In genomic region chr3:137737222-137737800, GRCm38 (mm10) we compare ENCODE assay signal across 15 mouse cellular contexts.
DNase-seq lines count a peak whose midpoint lies in the region; ATAC-seq and TF ChIP-seq lines count a peak whose summit lies in the region.
"Had no signal": no experiment of that assay in that cellular context is flagged by ENCODE, and none has a peak within 500 bp of the region (broad histone marks: within the 10 kb centered on the region; RNA-seq: fewer than 3 reads in every experiment).

No protein-coding gene starts in this region.

- no peak overlapping the region for H3K9ac ChIP-seq in forebrain, postnatal 0 days
- no peak overlapping the region for H3K9ac ChIP-seq in midbrain, embryonic 14.5 days (replicated peaks; ENCODE audit: low read length)
- no peak overlapping the region for H3K9ac ChIP-seq in liver, postnatal 0 days (replicated peaks)

- TF ChIP-seq EP300 in liver, postnatal 0 days (IDR thresholded peaks at IDR 0.05; ENCODE audit: low read depth), result no peak

- no peak overlapping the region for H3K27ac ChIP-seq in forebrain, postnatal 0 days (ENCODE audit: low read depth, low read length)
- no peak overlapping the region; the same call in 1 of the 2 replicates for H3K27ac ChIP-seq in midbrain, embryonic 14.5 days (replicated peaks; ENCODE audit: low read depth, low read length)
- H3K27ac ChIP-seq in liver, postnatal 0 days (ENCODE audit: low read depth), result no peak overlapping the region
- H3K27ac ChIP-seq: stomach, postnatal 0 days had no signal

- H3K27me3 ChIP-seq in forebrain, postnatal 0 days (ENCODE audit: insufficient read depth, low read length), result no peaks in the 10 kb centered on the region
- no peaks in the 10 kb centered on the region for H3K27me3 ChIP-seq in midbrain, embryonic 14.5 days (ENCODE audit: control insufficient read depth, insufficient read depth, low read length)
- no peaks in the 10 kb centered on the region for H3K27me3 ChIP-seq in liver, postnatal 0 days (ENCODE audit: insufficient read depth, low read length)

- H3K9me3 ChIP-seq in forebrain, postnatal 0 days (ENCODE audit: low read length), result no peaks in the 10 kb centered on the region
- no peaks in the 10 kb centered on the region for H3K9me3 ChIP-seq in midbrain, embryonic 14.5 days (ENCODE audit: control insufficient read depth, low read length)
- H3K9me3 ChIP-seq in liver, postnatal 0 days (ENCODE audit: low read length), result no peaks in the 10 kb centered on the region

- H3K36me3 ChIP-seq in forebrain, postnatal 0 days (ENCODE audit: insufficient read depth), result no peaks in the 10 kb centered on the region
- H3K36me3 ChIP-seq in midbrain, embryonic 14.5 days (ENCODE audit: control insufficient read depth, insufficient read depth, low read length), result no peaks in the 10 kb centered on the region
- no peaks in the 10 kb centered on the region for H3K36me3 ChIP-seq in liver, postnatal 0 days (replicated peaks; ENCODE audit: insufficient read depth, low read length)

- 16% methylated on average over 12 of the region's 12 CpGs for WGBS in forebrain, postnatal 0 days
- 18% methylated on average over 12 of the region's 12 CpGs for WGBS in midbrain, embryonic 14.5 days
- WGBS in liver, postnatal 0 days (ENCODE audit: insufficient replicate concordance), result 72% methylated on average over 12 of the region's 12 CpGs

- H3K4me1 ChIP-seq in forebrain, postnatal 0 days (ENCODE audit: insufficient read depth), result peaks cover 6% of the 10 kb centered on the region; the same call in 1 of the 2 replicates
- H3K4me1 ChIP-seq in midbrain, embryonic 14.5 days (ENCODE audit: control insufficient read depth, insufficient read depth, low read length), result peaks cover 7% of the 10 kb centered on the region; the same call in 1 of the 2 replicates
- no peaks in the 10 kb centered on the region for H3K4me1 ChIP-seq in liver, postnatal 0 days (ENCODE audit: insufficient read depth)

- peak; percentile 26; the same call in 1 of the 2 replicates for TF ChIP-seq CTCF in forebrain, postnatal 0 days (IDR thresholded peaks at IDR 0.05; ENCODE audit: low read depth)
- TF ChIP-seq CTCF in liver, postnatal 0 days (IDR thresholded peaks at IDR 0.05; ENCODE audit: low read depth), result no peak

- H3K4me2 ChIP-seq in forebrain, postnatal 0 days (ENCODE audit: low read depth), result no peak overlapping the region
- peak overlapping the region; percentile 18 for H3K4me2 ChIP-seq in midbrain, embryonic 14.5 days (ENCODE audit: low read length)
- H3K4me2 ChIP-seq in liver, postnatal 0 days (ENCODE audit: low read depth, low read length), result no peak overlapping the region

- peak; percentile 21 for DNase-seq in embryo, embryonic 10.5 days (ENCODE audit: low spot score)
- no peak for DNase-seq in embryo, embryonic 10 days (ENCODE audit: low spot score)
- DNase-seq in R1 (ENCODE audit: low read depth, low spot score), result peak; percentile 58
- DNase-seq in forebrain, postnatal 0 days, result peak; percentile 45
- peak; percentile 69 for DNase-seq in midbrain, embryonic 14.5 days
- no peak for DNase-seq in thymus, postnatal 4 days
- DNase-seq in adipocyte (ENCODE audit: low spot score), result no peak
- DNase-seq in liver, postnatal 0 days, result no peak
- DNase-seq: adrenal gland, adult 2 months; heart, adult 18-20 months; heart, postnatal 36 days; kidney, adult 2 months; layer of hippocampus, adult 9-11 months; lung, adult 18-20 months had no signal

- H3K4me3 ChIP-seq in forebrain, postnatal 0 days (ENCODE audit: low read depth, low read length), result no peak overlapping the region
- no peak overlapping the region for H3K4me3 ChIP-seq in midbrain, embryonic 14.5 days (replicated peaks; ENCODE audit: low read depth, low read length)
- no peak overlapping the region for H3K4me3 ChIP-seq in liver, postnatal 0 days (ENCODE audit: low read depth, low read length)

- ATAC-seq in forebrain, postnatal 0 days, result peak; percentile 93; the same call in 1 of the 2 replicates
- ATAC-seq in midbrain, embryonic 14.5 days (ENCODE audit: low FRiP score, low TSS enrichment), result peak; percentile 71; the same call in 1 of the 2 replicates
- no peak for ATAC-seq in liver, postnatal 0 days

Comparison
In these comparisons a context has a peak if more than half of its experiments do, and no peak if none do; other contexts are left out.
1. DNase-seq: peak in embryo, embryonic 10.5 days (single experiment), R1 (single experiment), forebrain, postnatal 0 days (single experiment) and midbrain, embryonic 14.5 days (single experiment); none in embryo, embryonic 10 days (single experiment), thymus, postnatal 4 days (single experiment), adipocyte (single experiment) and liver, postnatal 0 days (single experiment).